Mouse (Mus musculus): ENCODE measurements around the gene Pakap. TPM values are rescaled to one million over a fixed set of nuclear protein-coding genes. Genes with fewer than 3 reads are reported as not detected.
A peak's percentile ranks its signal among the peaks of the same experiment; 100 is the strongest.

Pakap gene
- polyA plus RNA-seq, 1 experiment from 2014 or later = 12.7 TPM

DNA sequence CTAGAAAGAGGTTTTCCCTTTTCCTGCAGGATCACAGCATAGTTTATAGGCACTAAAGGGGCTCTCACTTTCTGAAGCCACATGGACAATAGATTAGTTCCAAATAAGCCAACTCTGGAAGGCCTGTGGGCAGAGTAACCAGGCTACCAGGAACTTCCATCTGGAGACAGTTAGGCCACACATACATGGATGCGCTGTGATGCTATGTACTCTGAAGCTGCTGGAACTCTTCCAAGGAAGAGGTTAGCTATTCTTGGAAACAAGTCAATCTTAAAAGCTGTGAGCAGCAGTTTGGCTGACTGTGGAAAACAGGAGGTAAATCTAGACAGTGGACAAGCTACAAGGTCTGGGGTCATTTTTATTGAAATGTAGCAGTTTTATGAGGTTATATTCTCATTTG, 196.4 kb downstream of the Pakap start:
- Histone ChIP-seq H3K36me3 (ENCODE audit: control insufficient read depth, insufficient read depth, low read length) (no peaks in the 10 kb centered on the region), H3K9me3 (replicated peaks; ENCODE audit: control insufficient read depth, low read length, poor library complexity, severe bottlenecking) (no peaks in the 10 kb centered on the region), H3K4me1 (ENCODE audit: control insufficient read depth, insufficient read depth, low read length) (no peaks in the 10 kb centered on the region), H3K27ac (ENCODE audit: low read length) (no peak overlapping the region), H3K27me3 (ENCODE audit: control insufficient read depth, insufficient read depth, low read depth, low read length) (no peaks in the 10 kb centered on the region), H3K4me3 (ENCODE audit: low read depth, low read length) (no peak overlapping the region), H3K9ac (ENCODE audit: low read depth, low read length) (no peak overlapping the region), H3K4me2 (ENCODE audit: low read length) (no peak overlapping the region)
- ATAC-seq = no peak
- WGBS = 61% methylated on average over 1 of the region's 1 CpGs

GRCm38 (mm10) chr4:57764926-57765325, 196.9 kb downstream of the Pakap start:
- H3K4me3 ChIP-seq (ENCODE audit: low read depth, low read length) = no peak overlapping the region
- no peaks in the 10 kb centered on the region for H3K27me3 ChIP-seq (ENCODE audit: control insufficient read depth, insufficient read depth, low read depth, low read length)
- no peak overlapping the region for H3K9ac ChIP-seq (ENCODE audit: low read depth, low read length)
- no peaks in the 10 kb centered on the region for H3K9me3 ChIP-seq (replicated peaks; ENCODE audit: control insufficient read depth, low read length, poor library complexity, severe bottlenecking)
- no peaks in the 10 kb centered on the region for H3K4me1 ChIP-seq (ENCODE audit: control insufficient read depth, insufficient read depth, low read length)
- WGBS = 97% methylated on average over 1 of the region's 1 CpGs
- no peak overlapping the region for H3K27ac ChIP-seq (ENCODE audit: low read length)
- no peaks in the 10 kb centered on the region for H3K36me3 ChIP-seq (ENCODE audit: control insufficient read depth, insufficient read depth, low read length)
- ATAC-seq = no peak
- no peak overlapping the region for H3K4me2 ChIP-seq (ENCODE audit: low read length)

DNA sequence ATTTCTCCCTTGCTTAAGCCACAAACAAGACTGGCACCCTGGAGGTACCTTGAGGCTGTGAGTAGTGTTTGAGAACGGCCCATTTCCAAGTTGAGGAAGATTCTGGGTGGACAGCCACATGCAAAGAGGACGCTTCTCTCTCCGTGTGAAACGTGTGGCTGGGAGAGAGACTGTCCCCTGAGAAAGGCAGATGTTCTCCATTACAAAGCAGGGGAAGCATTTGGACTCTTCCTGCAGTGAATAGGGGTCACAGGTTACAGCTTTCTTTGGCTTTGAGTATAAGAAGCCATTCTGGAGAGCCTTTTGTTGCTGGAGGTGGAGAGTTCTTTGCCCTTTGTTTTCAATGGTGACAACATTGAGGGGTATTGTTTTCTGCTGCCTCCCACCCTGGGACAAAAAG, 197.8 kb downstream of the Pakap start:
- H3K9me3 ChIP-seq (replicated peaks; ENCODE audit: control insufficient read depth, low read length, poor library complexity, severe bottlenecking) = no peaks in the 10 kb centered on the region
- no peaks in the 10 kb centered on the region for H3K27me3 ChIP-seq (ENCODE audit: control insufficient read depth, insufficient read depth, low read depth, low read length)
- no peaks in the 10 kb centered on the region for H3K4me1 ChIP-seq (ENCODE audit: control insufficient read depth, insufficient read depth, low read length)
- 9% methylated on average over 4 of the region's 4 CpGs for WGBS
- no peak overlapping the region for H3K9ac ChIP-seq (ENCODE audit: low read depth, low read length)
- H3K4me2 ChIP-seq (ENCODE audit: low read length) = no peak overlapping the region
- no peak for ATAC-seq
- H3K27ac ChIP-seq (ENCODE audit: low read length) = no peak overlapping the region
- H3K4me3 ChIP-seq (ENCODE audit: low read depth, low read length) = no peak overlapping the region
- H3K36me3 ChIP-seq (ENCODE audit: control insufficient read depth, insufficient read depth, low read length) = no peaks in the 10 kb centered on the region

DNA sequence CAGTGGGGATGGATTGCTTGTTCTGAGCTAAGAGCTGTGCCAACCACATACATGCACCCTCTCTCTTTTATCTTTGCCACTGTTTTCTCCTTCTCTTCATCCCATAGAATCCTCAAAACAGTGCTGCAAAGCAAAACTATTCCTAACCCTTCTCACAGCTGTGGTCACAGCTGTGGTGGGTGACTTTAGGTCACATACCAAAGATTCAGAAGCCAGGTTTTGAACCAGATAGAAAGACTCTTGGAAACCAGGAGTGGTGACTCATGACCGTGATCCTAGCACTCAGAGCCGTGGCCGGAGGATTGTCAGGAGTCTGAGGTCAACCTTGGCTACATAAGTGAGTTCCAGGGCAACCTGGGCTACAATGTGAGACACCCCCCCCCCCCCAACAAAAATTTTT, 201.0 kb downstream of the Pakap start:
- Histone ChIP-seq H3K4me3 (ENCODE audit: low read depth, low read length) (no peak overlapping the region), H3K4me1 (ENCODE audit: control insufficient read depth, insufficient read depth, low read length) (no peaks in the 10 kb centered on the region), H3K4me2 (ENCODE audit: low read length) (no peak overlapping the region), H3K36me3 (ENCODE audit: control insufficient read depth, insufficient read depth, low read length) (no peaks in the 10 kb centered on the region), H3K27ac (ENCODE audit: low read length) (no peak overlapping the region), H3K27me3 (ENCODE audit: control insufficient read depth, insufficient read depth, low read depth, low read length) (no peaks in the 10 kb centered on the region), H3K9me3 (replicated peaks; ENCODE audit: control insufficient read depth, low read length, poor library complexity, severe bottlenecking) (no peaks in the 10 kb centered on the region), H3K9ac (ENCODE audit: low read depth, low read length) (no peak overlapping the region)
- no peak for ATAC-seq
- WGBS = 89% methylated on average over 3 of the region's 3 CpGs

GRCm38 (mm10) chr4:57770185-57770823, 202.3 kb downstream of the Pakap start:
- no peak for ATAC-seq
- Histone ChIP-seq H3K4me2 (ENCODE audit: low read length) (no peak overlapping the region), H3K9me3 (replicated peaks; ENCODE audit: control insufficient read depth, low read length, poor library complexity, severe bottlenecking) (no peaks in the 10 kb centered on the region), H3K9ac (ENCODE audit: low read depth, low read length) (no peak overlapping the region), H3K36me3 (ENCODE audit: control insufficient read depth, insufficient read depth, low read length) (no peaks in the 10 kb centered on the region), H3K27me3 (ENCODE audit: control insufficient read depth, insufficient read depth, low read depth, low read length) (no peaks in the 10 kb centered on the region), H3K27ac (ENCODE audit: low read length) (no peak overlapping the region), H3K4me3 (ENCODE audit: low read depth, low read length) (no peak overlapping the region), H3K4me1 (ENCODE audit: control insufficient read depth, insufficient read depth, low read length) (no peaks in the 10 kb centered on the region)
- 49% methylated on average over 4 of the region's 4 CpGs for WGBS

- no peak overlapping the region for H3K4me3 ChIP-seq (ENCODE audit: low read depth, low read length)
- no peaks in the 10 kb centered on the region for H3K27me3 ChIP-seq (ENCODE audit: control insufficient read depth, insufficient read depth, low read depth, low read length)
- 0 out of 2 replicates have a peak, but pooled peaks have one; percentile 14 for ATAC-seq
- H3K36me3 ChIP-seq (ENCODE audit: control insufficient read depth, insufficient read depth, low read length) = no peaks in the 10 kb centered on the region
- H3K4me2 ChIP-seq (ENCODE audit: low read length) = no peak overlapping the region
- no peak overlapping the region for H3K27ac ChIP-seq (ENCODE audit: low read length)
- H3K4me1 ChIP-seq (ENCODE audit: control insufficient read depth, insufficient read depth, low read length) = no peaks in the 10 kb centered on the region
- WGBS = 89% methylated on average over 2 of the region's 2 CpGs
- H3K9ac ChIP-seq (ENCODE audit: low read depth, low read length) = no peak overlapping the region
- H3K9me3 ChIP-seq (replicated peaks; ENCODE audit: control insufficient read depth, low read length, poor library complexity, severe bottlenecking) = no peaks in the 10 kb centered on the region
Measured at GRCm38 (mm10) chr4:57771558-57772219, 203.7 kb downstream of the Pakap start.

DNA sequence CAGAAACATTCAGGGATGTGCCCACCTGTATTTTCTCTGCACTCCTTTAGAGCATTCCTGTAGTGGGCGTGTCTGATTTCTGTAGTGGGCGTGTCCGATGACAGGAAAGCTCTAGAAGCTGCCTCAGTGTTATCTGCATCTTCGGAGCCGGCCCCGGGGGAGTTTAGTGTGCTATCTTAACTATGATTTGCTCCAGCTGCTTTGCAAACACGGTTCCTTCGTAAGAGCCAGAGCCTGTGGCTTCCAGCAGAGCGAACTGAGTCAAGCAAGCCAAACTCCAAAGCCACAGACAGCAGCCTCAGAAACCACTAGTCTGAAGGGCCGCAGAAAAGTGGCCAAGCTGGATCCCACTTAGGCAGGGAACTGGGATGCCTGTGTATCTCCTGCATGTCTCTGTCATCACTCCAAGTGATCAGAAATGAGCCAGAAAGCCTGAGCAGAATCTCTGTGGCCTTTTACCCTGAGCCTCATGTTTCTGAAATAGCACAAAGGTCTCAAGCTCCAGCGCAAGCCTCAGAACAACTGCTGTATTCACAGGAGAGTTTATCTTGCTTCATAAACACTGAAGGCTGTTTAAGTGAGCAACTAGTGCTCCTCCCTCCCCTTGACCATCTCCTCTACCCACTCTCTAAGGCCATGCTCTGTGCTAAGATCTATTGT, 205.0 kb downstream of the Pakap start:
- WGBS = 73% methylated on average over 11 of the region's 11 CpGs
- no peak for ATAC-seq
- H3K27me3 ChIP-seq (ENCODE audit: control insufficient read depth, insufficient read depth, low read depth, low read length) = no peaks in the 10 kb centered on the region

DNA sequence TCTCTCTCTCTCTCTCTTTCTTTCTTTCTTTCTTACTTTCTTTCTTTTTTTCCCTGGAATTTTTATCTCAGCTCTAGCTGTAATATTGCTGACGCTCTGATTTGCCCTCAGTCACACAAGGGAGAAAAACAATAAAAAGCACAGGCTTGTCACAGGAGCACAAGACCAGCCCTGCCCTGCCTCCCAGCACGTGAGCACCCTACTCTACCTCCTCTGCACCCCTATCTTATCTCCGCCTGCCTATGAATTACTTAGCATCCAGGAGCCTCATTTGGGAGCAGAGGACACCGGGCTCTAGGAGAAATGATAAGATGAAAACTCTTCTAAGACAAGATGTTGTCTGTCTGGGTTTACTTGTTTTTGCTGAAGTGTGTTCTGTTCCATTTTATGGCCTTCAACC, 206.5 kb downstream of the Pakap start:
- Histone ChIP-seq H3K36me3 (ENCODE audit: control insufficient read depth, insufficient read depth, low read length) (no peaks in the 10 kb centered on the region), H3K4me3 (ENCODE audit: low read depth, low read length) (no peak overlapping the region), H3K27me3 (ENCODE audit: control insufficient read depth, insufficient read depth, low read depth, low read length) (no peaks in the 10 kb centered on the region), H3K4me2 (ENCODE audit: low read length) (no peak overlapping the region), H3K27ac (ENCODE audit: low read length) (no peak overlapping the region), H3K9me3 (replicated peaks; ENCODE audit: control insufficient read depth, low read length, poor library complexity, severe bottlenecking) (no peaks in the 10 kb centered on the region), H3K9ac (ENCODE audit: low read depth, low read length) (no peak overlapping the region), H3K4me1 (ENCODE audit: control insufficient read depth, insufficient read depth, low read length) (no peaks in the 10 kb centered on the region)
- ATAC-seq = no peak
- WGBS = 79% methylated on average over 4 of the region's 4 CpGs

More for the DNA sequence above, 205.0 kb downstream of the Pakap start:
- Histone ChIP-seq H3K4me3 (ENCODE audit: low read depth, low read length) (no peak overlapping the region), H3K27ac (ENCODE audit: low read length) (no peak overlapping the region), H3K4me2 (ENCODE audit: low read length) (no peak overlapping the region), H3K9me3 (replicated peaks; ENCODE audit: control insufficient read depth, low read length, poor library complexity, severe bottlenecking) (no peaks in the 10 kb centered on the region), H3K4me1 (ENCODE audit: control insufficient read depth, insufficient read depth, low read length) (no peaks in the 10 kb centered on the region), H3K36me3 (ENCODE audit: control insufficient read depth, insufficient read depth, low read length) (no peaks in the 10 kb centered on the region), H3K9ac (ENCODE audit: low read depth, low read length) (no peak overlapping the region)

- Histone ChIP-seq H3K4me3 (ENCODE audit: low read depth, low read length) (no peak overlapping the region), H3K4me2 (ENCODE audit: low read length) (no peak overlapping the region), H3K36me3 (ENCODE audit: control insufficient read depth, insufficient read depth, low read length) (no peaks in the 10 kb centered on the region), H3K9me3 (replicated peaks; ENCODE audit: control insufficient read depth, low read length, poor library complexity, severe bottlenecking) (no peaks in the 10 kb centered on the region), H3K4me1 (ENCODE audit: control insufficient read depth, insufficient read depth, low read length) (no peaks in the 10 kb centered on the region), H3K27ac (ENCODE audit: low read length) (no peak overlapping the region), H3K9ac (ENCODE audit: low read depth, low read length) (no peak overlapping the region), H3K27me3 (ENCODE audit: control insufficient read depth, insufficient read depth, low read depth, low read length) (no peaks in the 10 kb centered on the region)
- no peak for ATAC-seq
Measured at GRCm38 (mm10) chr4:57775582-57775981, 207.6 kb downstream of the Pakap start.
